Mouse (Mus musculus) liver, postnatal 0 days (tissue): ENCODE data around the gene 1810013L24Rik.

ENCODE experiments used
- CTCF ChIP-seq: sonication (generic); IDR thresholded peaks from 2 replicates; pipeline ENCODE4 v1.5.1; 2016; ENCODE audit warnings: antibody characterized with exemption, low read depth
- EP300 ChIP-seq: IDR thresholded peaks from 2 replicates; pipeline ENCODE4 v1.6.1; 2016; ENCODE audit warnings: antibody characterized with exemption, low read depth, mild to moderate bottlenecking

DNA sequence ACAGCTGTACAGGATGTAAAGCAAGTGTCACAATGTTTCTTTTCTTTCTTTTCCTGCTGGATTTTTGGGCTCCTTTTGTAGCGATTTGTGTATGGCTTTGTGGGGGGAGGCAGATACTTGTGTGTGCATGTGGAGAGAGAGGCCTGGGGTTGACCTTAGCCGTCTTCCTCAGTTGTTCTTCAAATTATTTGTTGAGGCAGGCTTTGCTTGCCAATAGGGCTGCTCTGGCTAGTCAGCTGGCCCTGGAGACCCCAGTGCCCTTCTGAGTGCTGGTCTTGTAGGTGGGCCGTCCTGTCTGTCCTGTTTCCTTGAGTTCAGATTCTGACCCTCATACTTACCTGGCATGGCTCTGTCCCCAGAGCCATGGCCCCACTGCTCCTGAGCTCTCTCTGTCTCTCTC is 42.6 kb downstream of the 1810013L24Rik start:
- TF ChIP-seq CTCF (no peak), EP300 (no peak)
